In the genomic region with DNA sequence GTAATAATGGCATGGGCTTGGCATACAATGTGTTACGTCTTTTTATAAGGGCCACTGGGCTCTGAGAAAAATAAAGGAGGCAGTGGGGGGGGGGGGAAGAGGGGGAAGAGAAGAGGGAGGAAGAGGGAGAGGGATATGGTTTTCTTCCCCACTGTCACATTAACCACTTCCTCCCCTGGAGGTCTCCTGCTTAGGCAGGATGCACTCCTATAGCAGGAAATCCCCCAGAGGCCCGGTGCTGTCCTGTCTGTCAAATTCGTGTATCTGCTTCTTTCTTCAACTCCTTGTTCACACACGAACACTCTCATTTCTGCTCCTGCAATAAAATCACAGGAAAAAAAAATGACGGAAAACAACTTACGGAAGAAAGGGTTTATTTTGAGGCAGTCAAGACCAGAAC, we compare ENCODE assay signal across 18 mouse cellular contexts.
"Had no signal": no experiment of that assay in that cellular context is flagged by ENCODE, and none has a peak within 500 bp of the region (broad histone marks: within the 10 kb centered on the region; RNA-seq: fewer than 3 reads in every experiment).

No protein-coding gene starts in this region.

- H3K9me3 ChIP-seq: liver, embryonic 13.5 days; neural tube, embryonic 12.5 days; neural tube, embryonic 15.5 days had no signal

- H3K4me3 ChIP-seq: layer of hippocampus, adult 2 months; left cerebral cortex, adult 2 months; liver, embryonic 13.5 days; neural tube, embryonic 12.5 days; neural tube, embryonic 15.5 days had no signal

- H3K9ac ChIP-seq: liver, embryonic 13.5 days; neural tube, embryonic 12.5 days; neural tube, embryonic 15.5 days had no signal

- DNase-seq: kidney, adult 2 months; kidney, postnatal 25 days; layer of hippocampus, adult 9-11 months; layer of hippocampus, postnatal 36 days; liver, embryonic 13.5 days; lung, adult 2 months; lung, postnatal 14 days; lung, postnatal 4 days; right cerebral cortex, adult 18-20 months; right cerebral cortex, postnatal 14 days; right cerebral cortex, postnatal 4 days had no signal

- H3K27me3 ChIP-seq: liver, embryonic 13.5 days; neural tube, embryonic 12.5 days; neural tube, embryonic 15.5 days had no signal

- H3K36me3 ChIP-seq: liver, embryonic 13.5 days; neural tube, embryonic 12.5 days; neural tube, embryonic 15.5 days had no signal

- H3K27ac ChIP-seq: kidney, postnatal 0 days; layer of hippocampus, adult 2 months; left cerebral cortex, adult 2 months; liver, embryonic 13.5 days; neural tube, embryonic 12.5 days; neural tube, embryonic 15.5 days; stomach, postnatal 0 days had no signal

- H3K4me2 ChIP-seq: liver, embryonic 13.5 days; neural tube, embryonic 12.5 days; neural tube, embryonic 15.5 days had no signal

- ATAC-seq: intestine, postnatal 0 days had no signal

- H3K4me1 ChIP-seq: liver, embryonic 13.5 days; neural tube, embryonic 12.5 days; neural tube, embryonic 15.5 days had no signal
